Mouse (Mus musculus): Measurements from ENCODE around the gene Npb. TPM values are rescaled to one million over a fixed set of nuclear protein-coding genes. Genes with fewer than 3 reads are reported as not detected.

Gene Npb
- polyA plus RNA-seq, 1 experiment from 2014 or later, result 24.4 TPM

DNA sequence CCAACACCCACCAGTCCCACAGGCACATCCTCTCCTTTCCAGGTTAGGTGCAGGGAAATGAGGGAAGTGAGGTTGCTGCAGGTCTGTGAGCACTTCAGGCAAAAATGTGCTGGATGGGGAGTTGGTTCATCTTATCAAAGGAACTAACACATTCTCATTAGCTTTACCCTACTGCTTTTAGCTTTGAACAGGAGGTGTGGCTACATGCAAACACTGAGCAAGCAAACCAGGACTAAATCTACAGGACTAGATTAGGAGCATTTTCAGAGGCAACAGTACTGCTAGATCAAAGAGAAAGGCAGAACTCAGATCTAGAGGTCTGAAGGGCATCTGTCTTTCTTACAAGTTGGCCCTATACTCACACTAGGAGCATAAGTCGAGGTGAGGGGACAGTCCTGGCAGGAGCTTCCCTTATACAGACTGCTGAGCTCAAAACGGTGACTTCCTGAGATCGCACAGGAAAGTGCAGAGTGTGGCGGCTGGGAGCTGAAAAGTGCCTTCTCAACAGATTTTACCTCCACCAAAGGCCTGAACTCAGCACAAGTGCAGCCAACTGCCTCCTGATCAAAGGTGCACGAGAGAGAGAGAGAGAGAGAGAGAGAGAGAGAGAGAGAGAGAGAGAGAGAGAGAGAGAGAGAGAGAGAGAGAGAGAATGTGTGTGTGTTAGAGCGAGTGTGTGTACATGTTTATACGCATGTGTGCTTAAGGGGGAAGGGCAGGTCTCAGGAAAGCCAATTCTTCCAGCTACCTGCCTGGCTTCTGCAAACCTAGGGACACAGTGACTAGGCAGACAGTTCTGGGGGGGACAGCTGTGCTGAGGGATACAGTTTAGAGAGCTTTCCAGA, 22.8 kb downstream of the Npb start:
- Histone ChIP-seq H3K36me3 (peaks cover 31% of the 10 kb centered on the region), H3K27ac (peak overlapping the region; percentile 92), H3K27me3 (no peaks in the 10 kb centered on the region), H3K9me3 (replicated peaks) (no peaks in the 10 kb centered on the region), H3K4me3 (replicated peaks) (peak overlapping the region; percentile 98), H3K4me2 (peak overlapping the region; percentile 90), H3K9ac (peak overlapping the region; percentile 27; the same call in 1 of the 2 replicates), H3K4me1 (peaks cover 44% of the 10 kb centered on the region)
- ATAC-seq (replicated peaks; ENCODE audit: low FRiP score), result no peak
- 32% methylated on average over 7 of the region's 7 CpGs for WGBS

DNA sequence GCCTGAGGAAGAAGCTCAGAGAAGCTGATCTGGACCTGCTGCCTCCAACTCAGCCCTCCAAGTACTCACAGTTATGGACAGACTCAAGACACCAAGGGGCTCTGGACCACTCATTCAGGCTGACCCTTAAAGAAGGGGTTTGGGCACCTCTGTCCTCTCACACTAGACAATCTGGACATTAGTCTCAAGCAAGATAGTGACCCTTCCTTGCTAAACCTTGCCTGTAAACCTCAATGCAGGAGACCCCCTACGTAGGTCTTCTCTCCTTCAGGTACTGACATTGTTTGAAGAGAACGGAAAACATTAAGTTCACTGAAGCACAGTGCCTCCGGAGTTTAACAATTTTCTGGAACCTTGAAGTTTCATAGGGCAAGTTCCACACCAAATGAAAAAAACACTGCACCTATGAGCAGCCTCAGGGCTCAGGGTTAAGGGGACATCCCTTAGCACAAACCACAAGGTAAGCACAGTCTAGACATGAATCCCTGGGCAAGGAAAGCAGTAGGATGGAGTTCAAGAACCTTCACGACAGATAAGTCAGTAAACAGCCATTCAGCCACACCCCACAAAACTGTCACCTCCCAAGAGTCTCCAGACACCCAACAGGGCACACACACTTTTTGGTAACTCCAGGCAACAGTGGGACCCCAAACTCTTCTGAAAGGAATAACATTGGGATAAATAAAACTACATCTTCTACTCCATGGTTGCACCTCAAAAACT, 23.6 kb downstream of the Npb start:
- WGBS, result 48% methylated on average over 4 of the region's 4 CpGs
- ATAC-seq (replicated peaks; ENCODE audit: low FRiP score), result no peak
- Histone ChIP-seq H3K9me3 (replicated peaks) (no peaks in the 10 kb centered on the region), H3K27ac (peak overlapping the region; percentile 92), H3K4me2 (peak overlapping the region; percentile 90), H3K4me3 (replicated peaks) (peak overlapping the region; percentile 98), H3K4me1 (peaks cover 44% of the 10 kb centered on the region), H3K27me3 (no peaks in the 10 kb centered on the region), H3K9ac (peak overlapping the region; percentile 88), H3K36me3 (peaks cover 28% of the 10 kb centered on the region)

GRCm38 (mm10) chr11:120632559-120633519, 24.6 kb downstream of the Npb start:
- Histone ChIP-seq H3K9me3 (replicated peaks) (no peaks in the 10 kb centered on the region), H3K9ac (peak overlapping the region; percentile 88), H3K4me3 (replicated peaks) (peak overlapping the region; percentile 98), H3K4me1 (peaks cover 44% of the 10 kb centered on the region), H3K27me3 (no peaks in the 10 kb centered on the region), H3K36me3 (peaks cover 18% of the 10 kb centered on the region), H3K4me2 (peak overlapping the region; percentile 90), H3K27ac (peak overlapping the region; percentile 92)
- WGBS, result under 1% methylated on average over 93 of the region's 116 CpGs
- ATAC-seq (replicated peaks; ENCODE audit: low FRiP score), result peak; percentile 87

- peak within 1 kb of the TSS; percentile 92 for H3K27ac ChIP-seq
Measured at GRCm38 (mm10) chr11:120633520-120634343, 25.5 kb downstream of the Npb start, which contains the start of gene Mafg. Gene Mafg (minus strand): TSS chr11:120633600.

GRCm38 (mm10) chr11:120634810-120635209, 26.5 kb downstream of the Npb start:
- H3K9me3 ChIP-seq (replicated peaks), result no peaks in the 10 kb centered on the region
- WGBS, result 85% methylated on average over 5 of the region's 5 CpGs
- H3K4me1 ChIP-seq, result peaks cover 34% of the 10 kb centered on the region
- no peak overlapping the region for H3K4me2 ChIP-seq
- no peak for ATAC-seq (replicated peaks; ENCODE audit: low FRiP score)
- peaks cover under 1% of the 10 kb centered on the region; the same call in 1 of the 2 replicates for H3K36me3 ChIP-seq
- H3K9ac ChIP-seq, result no peak overlapping the region
- no peaks in the 10 kb centered on the region for H3K27me3 ChIP-seq
- no peak overlapping the region for H3K4me3 ChIP-seq (replicated peaks)
- H3K27ac ChIP-seq, result no peak overlapping the region

More at GRCm38 (mm10) chr11:120633520-120634343, 25.5 kb downstream of the Npb start, which contains the start of gene Mafg:
- peak; percentile 90 for ATAC-seq (replicated peaks; ENCODE audit: low FRiP score)
- Histone ChIP-seq H3K4me1 (peaks cover 44% of the 10 kb centered on the region), H3K9ac (peak within 1 kb of the TSS; percentile 88), H3K27me3 (no peaks in the 10 kb centered on the region), H3K4me3 (replicated peaks) (peak within 1 kb of the TSS; percentile 98), H3K36me3 (peaks cover 12% of the 10 kb centered on the region), H3K9me3 (replicated peaks) (no peaks in the 10 kb centered on the region), H3K4me2 (peak within 1 kb of the TSS; percentile 90)
- WGBS, result 11% methylated on average over 58 of the region's 58 CpGs

GRCm38 (mm10) chr11:120641255-120641654, 33.0 kb downstream of the Npb start:
- H3K4me2 ChIP-seq, result no peak overlapping the region
- 49% methylated on average over 9 of the region's 9 CpGs for WGBS
- H3K27me3 ChIP-seq, result peaks cover 6% of the 10 kb centered on the region; the same call in 1 of the 2 replicates
- H3K4me1 ChIP-seq, result peaks cover 18% of the 10 kb centered on the region
- ATAC-seq (replicated peaks; ENCODE audit: low FRiP score), result no peak
- no peak overlapping the region for H3K4me3 ChIP-seq (replicated peaks)
- H3K9ac ChIP-seq, result 0 out of 2 replicates have a peak overlapping the region, but pooled peaks have one; percentile 17
- H3K9me3 ChIP-seq (replicated peaks), result no peaks in the 10 kb centered on the region
- no peaks in the 10 kb centered on the region for H3K36me3 ChIP-seq
- H3K27ac ChIP-seq, result no peak overlapping the region

DNA sequence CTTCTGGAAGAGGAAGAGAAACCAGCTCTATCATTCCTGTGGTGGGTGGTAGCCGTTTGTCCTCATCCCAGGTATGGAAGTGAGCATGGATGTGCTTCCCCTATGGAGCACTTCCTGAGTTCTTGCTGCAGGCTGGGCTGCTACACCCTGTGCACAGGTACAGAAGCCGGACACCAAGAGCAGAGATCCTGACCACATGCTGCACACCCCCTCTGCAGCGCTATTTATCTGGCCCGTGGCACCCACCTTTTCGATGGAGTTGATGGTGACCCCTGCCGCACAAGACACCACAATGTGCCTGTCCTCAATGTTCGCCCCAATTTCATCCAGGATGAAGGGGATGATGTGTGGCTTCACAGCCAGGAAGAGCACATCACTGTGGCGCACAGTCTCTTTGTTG, 33.6 kb downstream of the Npb start:
- Histone ChIP-seq H3K4me3 (replicated peaks) (no peak overlapping the region), H3K9ac (0 out of 2 replicates have a peak overlapping the region, but pooled peaks have one; percentile 66), H3K36me3 (no peaks in the 10 kb centered on the region), H3K4me1 (peaks cover 18% of the 10 kb centered on the region), H3K27ac (no peak overlapping the region), H3K27me3 (peaks cover 9% of the 10 kb centered on the region; the same call in 1 of the 2 replicates), H3K4me2 (no peak overlapping the region), H3K9me3 (replicated peaks) (no peaks in the 10 kb centered on the region)
- ATAC-seq (replicated peaks; ENCODE audit: low FRiP score), result no peak
- WGBS, result 83% methylated on average over 8 of the region's 8 CpGs

DNA sequence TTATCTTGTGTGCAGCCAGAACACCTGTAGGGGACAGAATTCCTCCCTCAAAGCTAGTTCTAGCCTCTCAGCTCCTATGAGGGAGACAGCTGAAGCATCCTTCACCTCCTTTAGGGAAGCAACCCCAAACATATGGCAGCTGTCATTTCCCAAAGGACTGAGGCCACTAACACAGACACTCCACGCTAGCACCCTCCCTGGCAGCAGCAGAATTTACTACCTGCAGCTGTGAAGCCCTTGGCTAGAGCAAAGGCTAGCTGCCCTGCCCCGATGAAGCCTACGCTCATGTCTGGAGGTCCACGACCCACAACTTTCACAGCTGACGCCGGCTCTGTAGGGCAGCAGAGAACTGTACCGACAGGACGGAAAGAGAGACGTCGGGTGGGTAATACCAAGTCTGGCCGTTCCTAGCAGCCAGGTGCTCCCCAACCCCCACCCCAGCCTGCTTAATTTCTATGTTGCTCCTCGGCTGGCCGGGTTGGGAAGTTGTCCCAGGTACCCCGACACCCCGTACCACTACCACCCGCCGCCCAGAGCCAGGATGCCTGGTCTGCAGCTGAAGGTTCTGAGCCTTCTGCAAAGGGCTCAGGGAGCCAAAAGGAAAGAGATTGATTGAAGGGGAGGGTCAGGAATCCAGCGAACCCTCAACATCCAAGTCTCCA, 34.8 kb downstream of the Npb start:
- WGBS, result under 1% methylated on average over 18 of the region's 18 CpGs
- H3K27me3 ChIP-seq, result peaks cover 20% of the 10 kb centered on the region; the same call in 1 of the 2 replicates
- peak overlapping the region; percentile 78 for H3K4me2 ChIP-seq
- peak overlapping the region; percentile 66 for H3K9ac ChIP-seq
- H3K4me3 ChIP-seq (replicated peaks), result peak overlapping the region; percentile 50
- H3K9me3 ChIP-seq (replicated peaks), result no peaks in the 10 kb centered on the region
- no peak overlapping the region for H3K27ac ChIP-seq
- peaks cover 24% of the 10 kb centered on the region for H3K4me1 ChIP-seq
- no peaks in the 10 kb centered on the region for H3K36me3 ChIP-seq
- ATAC-seq (replicated peaks; ENCODE audit: low FRiP score), result peak; percentile 48

DNA sequence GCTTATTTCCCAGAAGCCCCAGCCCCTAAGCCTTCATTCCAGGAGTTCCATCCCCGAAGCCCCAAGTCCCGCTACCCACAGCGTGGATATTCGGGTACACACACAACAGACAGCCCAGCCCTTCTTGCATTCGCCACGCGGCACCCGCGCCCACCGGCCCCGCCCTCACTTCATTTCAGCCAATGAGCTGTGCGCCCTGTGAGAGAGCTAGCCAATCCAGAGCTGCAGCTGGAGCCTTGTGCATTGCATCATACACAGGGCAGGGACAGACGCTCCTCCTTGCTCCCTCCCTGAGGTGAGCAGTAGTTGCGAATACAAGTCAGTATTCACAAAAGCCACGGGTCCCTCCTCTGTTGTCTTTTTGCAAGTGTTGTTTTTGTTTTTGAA, 35.3 kb downstream of the Npb start, which contains the start of gene Pycr1:
Gene Pycr1 (minus strand): TSS at position 169 of the 387 bp plus-strand sequence.
- peak within 1 kb of the TSS; percentile 66 for H3K9ac ChIP-seq
- H3K9me3 ChIP-seq (replicated peaks), result no peaks in the 10 kb centered on the region
- H3K4me3 ChIP-seq (replicated peaks), result peak within 1 kb of the TSS; percentile 50
- peak within 1 kb of the TSS; percentile 78 for H3K4me2 ChIP-seq
- no peaks in the 10 kb centered on the region for H3K36me3 ChIP-seq
- 0 out of 2 replicates have a peak within 1 kb of the TSS, but pooled peaks have one; percentile 45 for H3K27ac ChIP-seq
- under 1% methylated on average over 15 of the region's 15 CpGs for WGBS
- peaks cover 22% of the 10 kb centered on the region; the same call in 1 of the 2 replicates for H3K27me3 ChIP-seq
- H3K4me1 ChIP-seq, result peaks cover 27% of the 10 kb centered on the region
- peak; percentile 99 for ATAC-seq (replicated peaks; ENCODE audit: low FRiP score)
